Mouse (Mus musculus) kidney, adult 8-10 months (tissue): ENCODE data around the gene Ehd4.

Experiments
- DNase-seq, 2 experiments: peaks; one replicate each; pipeline ENCODE4 v3.0.0; 2022

Gene Ehd4

DNA sequence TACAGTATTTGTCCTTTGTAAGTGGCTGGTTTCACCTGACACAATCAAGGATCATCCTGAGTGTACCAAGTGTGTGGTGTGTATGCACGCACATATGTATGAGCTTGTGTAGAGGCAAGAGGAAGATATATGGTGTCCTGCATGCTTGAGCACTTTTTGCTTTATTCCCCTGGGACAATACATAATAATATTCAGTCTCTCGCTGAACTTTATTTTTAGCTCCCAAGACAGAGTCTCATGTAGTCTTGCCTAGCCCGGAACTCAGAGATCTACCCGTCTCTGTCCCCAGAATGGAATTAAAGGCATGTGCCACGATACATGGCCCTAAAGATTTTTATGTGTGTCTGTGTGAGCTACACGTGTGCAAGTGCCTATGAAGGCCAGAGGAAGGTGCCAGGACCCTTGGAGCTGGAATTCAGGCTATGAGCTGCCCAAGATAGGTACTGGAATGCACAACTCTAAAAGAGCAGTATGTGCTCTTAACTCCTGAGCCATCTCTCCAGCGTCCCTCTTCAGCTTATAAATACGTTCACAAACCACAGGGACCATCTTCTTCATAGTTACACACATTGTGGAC lies 47.9 kb downstream of the Ehd4 start:
- no peak for DNase-seq

- DNase-seq: no peak
These were observed 48.5 kb downstream of the Ehd4 start for GRCm38 (mm10) chr2:120105861-120106260.

- DNase-seq: peak; percentile 56 to 69
These were observed 51.5 kb downstream of the Ehd4 start for GRCm38 (mm10) chr2:120102881-120103280.

GRCm38 (mm10) chr2:120102450-120102849 lies 52.0 kb downstream of the Ehd4 start:
- no peak for DNase-seq

DNA sequence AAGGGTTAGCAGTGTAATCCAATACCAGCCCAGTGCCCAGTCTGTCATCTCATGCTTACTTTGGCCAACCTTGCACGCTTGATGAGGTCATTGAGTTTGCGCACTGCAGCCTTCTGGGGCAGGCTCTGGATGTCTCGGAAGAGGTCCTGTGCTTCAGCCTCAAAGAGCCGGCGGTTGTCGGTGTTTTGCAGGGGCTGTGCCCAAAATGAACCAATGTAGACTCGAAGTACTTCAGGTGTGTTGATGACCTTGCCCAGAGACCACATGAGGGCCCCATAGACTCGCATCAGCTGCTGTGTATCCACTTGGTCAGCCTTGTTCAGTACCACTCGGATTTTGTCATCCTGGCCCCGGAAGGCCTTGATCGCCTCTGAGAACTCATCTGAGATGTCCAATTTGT lies 52.4 kb downstream of the Ehd4 start:
- no peak for DNase-seq

DNA sequence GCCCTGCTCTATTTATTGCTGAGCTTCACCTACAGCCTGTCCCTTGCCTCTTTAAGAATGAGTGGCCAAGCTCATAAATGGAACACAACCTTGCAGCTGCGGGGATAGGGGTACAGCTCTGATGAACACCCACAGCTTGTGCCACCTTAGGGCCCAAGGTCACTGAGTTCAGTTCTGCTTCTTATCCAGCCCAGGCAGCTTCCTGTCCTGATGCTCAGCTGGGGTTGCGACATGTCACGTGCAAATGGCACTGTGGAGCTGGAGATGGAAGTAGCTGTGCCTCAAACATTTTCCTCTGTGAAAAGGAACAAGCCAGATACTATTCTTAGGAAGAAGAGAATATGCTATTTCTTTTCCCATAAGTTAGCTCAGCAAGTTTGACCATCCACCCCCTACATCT lies 54.5 kb downstream of the Ehd4 start:
- DNase-seq: no peak

DNA sequence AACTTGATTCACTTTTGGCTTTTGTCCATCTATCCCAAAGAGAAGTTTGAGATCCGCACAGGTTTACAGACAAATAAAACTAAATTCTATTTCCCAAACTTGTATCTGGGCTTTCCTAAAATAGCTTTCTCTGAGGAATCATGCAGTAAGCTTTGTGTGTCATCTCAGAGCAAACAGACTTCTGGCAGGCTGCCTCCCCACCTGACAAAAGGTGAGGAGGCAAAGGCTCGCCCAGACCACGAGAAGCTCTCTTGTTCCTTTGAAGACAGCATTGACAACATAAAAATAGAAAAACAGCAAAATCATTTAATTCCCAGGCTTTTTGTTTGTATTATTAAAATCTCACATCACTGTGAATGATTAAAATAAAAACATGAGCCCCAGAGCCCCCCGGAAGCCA lies 55.1 kb downstream of the Ehd4 start:
- DNase-seq: no peak

DNA sequence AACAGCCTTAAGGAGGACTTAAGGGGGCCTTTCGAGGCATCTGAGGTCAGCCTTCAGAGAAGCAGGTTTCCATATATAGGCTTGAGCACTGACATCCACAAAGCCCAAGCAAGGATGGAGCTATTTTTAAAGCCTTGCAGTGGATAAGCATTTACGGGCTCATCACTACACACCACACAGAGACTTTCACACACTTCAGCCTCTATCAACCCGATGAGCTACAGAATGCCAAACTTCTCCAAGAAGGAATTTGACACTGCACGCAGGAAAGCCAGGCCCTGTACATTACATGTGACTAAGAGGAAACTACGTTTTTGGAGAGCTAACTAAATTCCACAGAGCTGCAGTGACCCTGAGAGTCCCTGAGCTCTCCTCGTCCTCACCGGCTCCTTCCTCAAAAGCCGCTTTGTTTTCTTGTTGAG lies 55.6 kb downstream of the Ehd4 start:
- DNase-seq: no peak

DNA sequence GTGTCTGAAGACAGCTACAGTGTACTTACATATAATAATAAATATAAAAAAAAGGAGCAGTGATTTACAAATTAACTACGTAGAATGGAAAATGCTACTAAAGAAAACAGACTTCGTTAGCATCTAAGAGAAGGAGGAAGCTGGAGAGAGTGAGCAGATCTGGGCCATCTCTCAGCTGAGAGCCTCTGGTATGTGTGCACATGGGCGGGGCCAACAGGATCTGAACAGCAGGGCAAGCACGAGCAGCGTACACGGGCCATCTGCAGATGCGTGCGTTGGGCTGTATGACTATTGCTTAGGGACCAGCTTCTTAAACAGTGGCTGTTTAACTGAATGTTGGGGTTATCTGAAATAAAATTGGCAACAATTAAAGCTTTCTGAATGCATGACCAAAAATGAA lies 56.5 kb downstream of the Ehd4 start:
- DNase-seq: no peak

GRCm38 (mm10) chr2:120096711-120097110 lies 57.7 kb downstream of the Ehd4 start:
- no peak for DNase-seq

DNA sequence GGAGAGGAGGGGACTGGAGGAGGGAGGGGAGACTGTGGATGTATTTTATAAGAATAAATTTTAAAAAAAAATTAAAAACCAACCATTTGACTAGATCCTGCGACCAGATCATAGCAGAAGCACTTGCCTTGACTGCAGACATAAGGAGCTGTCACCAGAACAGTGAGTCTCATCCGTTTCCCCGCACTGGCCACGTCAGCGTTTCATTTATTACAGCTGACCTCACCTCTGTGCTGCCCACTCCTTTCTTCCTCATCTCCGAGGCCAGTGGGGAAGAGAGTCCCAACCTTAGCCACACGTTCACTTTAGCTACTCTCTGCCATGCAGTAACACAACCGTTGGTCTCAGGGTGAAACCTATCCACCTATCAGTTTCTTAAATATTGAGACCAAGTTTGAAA lies 58.2 kb downstream of the Ehd4 start:
- no peak for DNase-seq

DNA sequence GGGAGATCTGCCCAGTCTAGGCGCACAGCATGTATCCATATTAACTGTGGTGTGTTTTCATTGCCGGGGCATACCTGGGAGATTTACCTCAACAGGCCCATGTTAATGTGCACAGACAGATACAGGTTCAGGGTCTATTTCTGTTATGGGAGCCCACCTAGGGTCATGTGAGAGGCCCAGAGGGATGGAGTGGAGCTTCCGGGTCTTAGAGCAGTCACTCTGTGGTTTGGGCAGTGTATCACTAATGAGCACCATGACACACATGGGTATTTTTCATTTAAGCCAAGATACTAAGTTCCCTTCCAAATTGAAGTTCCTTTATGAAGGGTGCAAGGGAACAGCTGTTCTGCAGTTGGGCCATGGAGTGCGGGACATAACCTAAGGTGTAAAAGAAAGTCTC lies 59.2 kb downstream of the Ehd4 start:
- DNase-seq: no peak

DNA sequence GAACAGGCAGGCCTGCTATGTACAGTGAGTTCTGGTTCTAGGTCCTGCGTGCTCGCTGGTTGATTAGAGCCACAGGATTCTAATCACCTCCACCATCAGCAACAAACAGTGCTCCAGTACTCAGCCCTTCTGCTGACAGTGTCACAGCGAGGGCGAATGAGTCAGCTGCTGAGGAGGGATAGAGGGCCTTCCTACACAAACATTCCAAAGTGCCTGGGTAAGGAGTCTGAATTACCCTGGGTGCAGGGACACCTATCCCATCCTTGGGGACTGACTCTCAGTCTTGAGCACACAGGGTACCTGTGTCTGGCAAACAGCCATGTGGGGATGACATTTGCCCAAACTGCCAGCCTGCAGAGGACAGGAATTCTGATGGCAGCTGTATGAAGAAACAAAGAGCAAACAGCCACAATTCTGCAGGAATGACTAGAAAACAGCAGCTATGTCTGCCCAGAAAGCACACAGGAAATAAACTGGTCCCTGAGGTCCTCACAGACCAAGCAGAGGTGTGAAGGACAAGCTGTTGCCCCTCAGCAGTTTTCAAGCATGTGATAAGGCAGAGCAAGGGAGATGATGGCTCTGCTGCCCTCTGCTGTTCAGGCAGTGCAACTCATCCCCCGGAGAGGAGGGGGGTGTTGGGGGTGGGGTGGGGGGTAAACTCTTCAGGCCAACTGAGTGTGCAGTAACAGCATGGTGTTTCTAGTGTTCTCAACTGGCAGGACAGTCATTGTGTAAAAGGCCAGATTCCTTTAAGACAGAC lies 60.6 kb downstream of the Ehd4 start:
- no peak for DNase-seq

GRCm38 (mm10) chr2:120090979-120091378 lies 63.4 kb downstream of the Ehd4 start:
- DNase-seq: no peak

DNA sequence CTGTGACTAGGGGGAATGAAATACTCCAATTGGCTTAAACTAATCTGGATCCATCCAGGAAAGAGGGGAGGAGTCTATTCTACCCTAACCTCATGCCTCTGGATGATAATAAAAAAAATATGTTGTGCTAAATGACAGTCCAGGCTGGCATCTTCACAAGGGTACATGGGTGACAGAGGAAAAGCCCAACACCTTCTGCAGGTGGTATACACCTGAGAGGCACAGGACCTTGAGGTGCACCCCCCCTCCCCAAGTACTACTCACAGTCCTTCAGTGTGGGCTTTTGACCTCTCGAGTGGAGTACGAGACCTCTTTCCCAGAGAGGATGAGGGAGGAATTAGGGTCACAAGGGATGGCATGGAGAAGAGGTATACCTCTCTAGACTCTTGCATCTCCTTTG lies 66.5 kb downstream of the Ehd4 start:
- DNase-seq: no peak

GRCm38 (mm10) chr2:120087391-120087790 lies 67.0 kb downstream of the Ehd4 start:
- DNase-seq: no peak

DNA sequence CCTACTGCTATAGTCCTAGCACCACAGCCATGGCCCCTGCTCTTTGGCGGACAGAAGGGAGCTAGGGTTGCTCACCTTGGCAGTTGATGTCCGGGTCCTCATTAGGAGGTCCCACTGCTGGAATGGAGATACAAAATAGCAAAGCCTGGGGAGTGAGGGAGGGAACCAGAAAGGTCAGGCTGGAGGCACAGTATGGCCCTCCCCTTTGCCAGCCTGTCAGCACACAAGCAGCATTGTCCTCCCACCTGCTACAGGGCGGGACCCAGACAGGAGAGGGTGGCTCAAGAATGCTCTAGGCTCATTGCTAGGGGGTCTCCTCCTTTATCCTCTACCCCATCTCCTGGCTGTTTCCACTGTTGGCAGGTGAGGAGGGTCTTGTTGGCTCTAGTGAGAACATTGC lies 68.4 kb downstream of the Ehd4 start:
- DNase-seq: no peak

GRCm38 (mm10) chr2:120084593-120085361 lies 69.6 kb downstream of the Ehd4 start:
- peak; percentile 15 to 34 for DNase-seq

GRCm38 (mm10) chr2:120082416-120082815 lies 72.0 kb downstream of the Ehd4 start:
- no peak for DNase-seq

GRCm38 (mm10) chr2:120076076-120076705 lies 78.2 kb downstream of the Ehd4 start:
- peak; percentile 40 to 63 for DNase-seq

- no peak for DNase-seq
These were observed 80.3 kb downstream of the Ehd4 start for GRCm38 (mm10) chr2:120074096-120074495.

DNA sequence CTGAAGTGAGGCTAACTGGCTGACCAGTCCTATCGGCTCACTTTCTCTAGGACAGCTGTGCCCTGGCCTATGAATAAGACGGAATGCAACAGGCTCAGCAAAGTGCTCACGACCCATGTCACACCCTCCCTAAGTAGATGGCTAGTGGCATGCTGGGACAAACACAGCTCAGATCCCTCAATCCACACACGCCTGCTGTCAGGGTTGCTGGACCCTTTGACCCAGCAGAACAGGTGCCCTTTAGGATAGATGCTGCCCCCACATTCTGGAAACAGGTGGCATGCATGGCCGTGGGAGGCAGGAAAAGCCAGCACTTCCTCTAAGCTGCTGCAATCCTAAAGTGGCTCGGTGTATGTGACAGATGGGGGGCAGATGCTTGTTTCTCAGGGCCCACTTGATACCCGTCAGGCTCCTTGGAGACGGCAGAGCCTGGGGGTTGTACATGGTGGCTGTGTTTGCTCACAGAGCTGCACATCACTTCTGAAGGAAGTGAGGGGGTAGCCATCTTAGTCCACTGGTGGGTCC lies 84.9 kb downstream of the Ehd4 start:
- DNase-seq: no peak
